Comparison of ENCODE assay signal across 8 mouse cellular contexts in the genomic region with DNA sequence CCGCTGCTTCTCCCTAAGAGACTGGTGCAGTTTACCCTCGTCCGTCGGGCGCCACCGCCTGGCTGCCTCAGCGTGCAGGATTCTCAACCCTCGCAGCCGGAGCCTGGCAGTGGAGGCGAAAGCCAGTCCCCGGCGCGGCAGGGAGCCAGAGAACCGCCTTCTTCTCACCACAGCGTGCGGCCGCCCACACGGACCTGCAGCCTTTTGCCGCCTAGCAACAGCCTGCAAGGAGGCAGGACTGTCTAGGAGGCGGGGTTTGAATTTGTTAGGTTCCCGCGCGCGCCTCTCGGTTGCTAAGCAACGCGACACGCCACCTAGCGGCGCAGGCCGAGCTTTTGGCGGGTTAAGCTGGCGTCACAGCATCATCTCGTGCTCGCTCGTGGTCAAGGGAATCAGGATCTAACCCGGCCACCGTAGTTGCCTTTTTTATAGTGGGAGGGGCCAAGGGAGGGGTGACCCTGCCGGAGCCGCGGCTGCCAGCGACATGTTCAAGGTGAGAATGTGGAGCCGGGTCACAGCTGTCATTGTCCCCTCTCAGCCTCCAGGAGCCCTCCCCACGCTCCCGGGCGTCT. TPM values are rescaled to one million over a fixed set of nuclear protein-coding genes. Genes with fewer than 3 reads are reported as not detected.
A peak's percentile ranks its signal among the peaks of the same experiment; 100 is the strongest.
DNase-seq lines count a peak whose midpoint lies in the region; ATAC-seq lines count a peak whose summit lies in the region.

TSS of gene Fam90a1b (minus strand) at position 108 of the 572 bp plus-strand sequence.
TSS of gene Apoo (plus strand) at position 448 of the 572 bp plus-strand sequence.

- no peaks in the 10 kb centered on the region for H3K36me3 ChIP-seq in forebrain, embryonic 14.5 days (ENCODE audit: control insufficient read depth, insufficient read depth, low read length)
- no peaks in the 10 kb centered on the region for H3K36me3 ChIP-seq in neural tube, embryonic 15.5 days

- WGBS in forebrain, embryonic 14.5 days = 22% methylated on average over 46 of the region's 46 CpGs
- WGBS in neural tube, embryonic 15.5 days = 17% methylated on average over 46 of the region's 46 CpGs

- ATAC-seq in forebrain, embryonic 14.5 days = peak; percentile 98
- ATAC-seq in neural tube, embryonic 15.5 days (ENCODE audit: low FRiP score) = peak; percentile 97

- H3K27me3 ChIP-seq in forebrain, embryonic 14.5 days (replicated peaks; ENCODE audit: control insufficient read depth, insufficient read depth, low read length) = peaks cover 29% of the 10 kb centered on the region
- peaks cover 62% of the 10 kb centered on the region for H3K27me3 ChIP-seq in neural tube, embryonic 15.5 days (replicated peaks)

- H3K9me3 ChIP-seq in forebrain, embryonic 14.5 days (replicated peaks; ENCODE audit: control insufficient read depth, low read length) = no peaks in the 10 kb centered on the region
- no peaks in the 10 kb centered on the region for H3K9me3 ChIP-seq in neural tube, embryonic 15.5 days (replicated peaks)

- DNase-seq in ES-CJ7 (ENCODE audit: low read depth, low spot score) = peak; percentile 97
- peak; percentile 96 for DNase-seq in cerebellum, adult 11 months
- DNase-seq in forebrain, embryonic 14.5 days (ENCODE audit: low spot score) = peak; percentile 97
- DNase-seq in heart, postnatal 14 days = peak; percentile 94 to 96
- peak; percentile 95 for DNase-seq in layer of hippocampus, adult 11-12 months (ENCODE audit: low spot score)
- DNase-seq in lung, adult 18-20 months = peak; percentile 97 to 98
- DNase-seq in testis, postnatal 14 days (ENCODE audit: low spot score) = peak; percentile 96

- H3K4me3 ChIP-seq in forebrain, embryonic 14.5 days (ENCODE audit: low read depth, low read length) = peak within 1 kb of the TSS; percentile 48
- H3K4me3 ChIP-seq in neural tube, embryonic 15.5 days (replicated peaks) = peak within 1 kb of the TSS; percentile 58

- peak within 1 kb of the TSS; percentile 48 for H3K4me2 ChIP-seq in forebrain, embryonic 14.5 days (ENCODE audit: low read length)
- peak within 1 kb of the TSS; percentile 52 for H3K4me2 ChIP-seq in neural tube, embryonic 15.5 days

- H3K9ac ChIP-seq in forebrain, embryonic 14.5 days (ENCODE audit: low read length) = peak within 1 kb of the TSS; percentile 61
- peak within 1 kb of the TSS; percentile 56 for H3K9ac ChIP-seq in neural tube, embryonic 15.5 days (replicated peaks)

- no peaks in the 10 kb centered on the region for H3K4me1 ChIP-seq in forebrain, embryonic 14.5 days (ENCODE audit: control insufficient read depth, insufficient read depth, low read length)
- H3K4me1 ChIP-seq in neural tube, embryonic 15.5 days = peaks cover 4% of the 10 kb centered on the region; the same call in 1 of the 2 replicates

- intact Hi-C loops in heart, postnatal 14 days (cut with DNase I) = loop anchor here (5.0 kb wide), 2 partner anchors 129 to 176 kb away; partner anchors contain the start of gene Maged1

- peak within 1 kb of the TSS; percentile 33; the same call in 1 of the 2 replicates for H3K27ac ChIP-seq in forebrain, embryonic 14.5 days (ENCODE audit: low read depth, low read length)
- peak within 1 kb of the TSS; percentile 74 for H3K27ac ChIP-seq in neural tube, embryonic 15.5 days (replicated peaks)

RNA-seq across cellular contexts. Expression of gene Fam90a1b, which starts in this region (rescaled TPM):
- 0.11 and 0.13 TPM in 2 replicates for polyA plus RNA-seq in forebrain, embryonic 14.5 days (2014; fragmentation: Nextera tagmentation; extraction: Ambion mirVana)
- not detected for total RNA-seq in heart, postnatal 14 days (2021)
- polyA plus RNA-seq in neural tube, embryonic 15.5 days (2015; fragmentation: Nextera tagmentation; extraction: Ambion mirVana) = 0.11 and 0.17 TPM in 2 replicates

RNA-seq across cellular contexts. Expression of gene Apoo, which starts in this region (rescaled TPM):
- polyA plus RNA-seq in forebrain, embryonic 14.5 days (2014; fragmentation: Nextera tagmentation; extraction: Ambion mirVana) = 120 and 147 TPM in 2 replicates
- 100 to 1,000 TPM; 177 to 231 TPM for total RNA-seq in heart, postnatal 14 days (2021)
- 124 and 140 TPM in 2 replicates for polyA plus RNA-seq in neural tube, embryonic 15.5 days (2015; fragmentation: Nextera tagmentation; extraction: Ambion mirVana)

Comparison
In these comparisons a context has a peak if more than half of its experiments do, and no peak if none do; other contexts are left out.
1. Peak in every context shown above with its lines: DNase-seq, ATAC-seq, H3K4me3 ChIP-seq and H3K27ac ChIP-seq.